Mouse (Mus musculus) splenic B cell, adult 2 months (primary cell): ENCODE measurements around the gene Olfr212.

Source experiments
- DNase-seq: peaks from one replicate; pipeline ENCODE4 v3.0.0-alpha.2; 2011; ENCODE audit warnings: low read depth, low spot score
- H3K27me3 ChIP-seq: 2 replicates; pipeline ENCODE4 v1.6.1; 2012; ENCODE audit warnings: mild to moderate bottlenecking, low read length, moderate library complexity, mixed read lengths; ENCODE audit not compliant: control insufficient read depth, poor library complexity, insufficient read depth, severe bottlenecking
- H3K36me3 ChIP-seq: 2 replicates; pipeline ENCODE4 v1.6.1; 2012; ENCODE audit warnings: mild to moderate bottlenecking, low read length, moderate library complexity, mixed read lengths; ENCODE audit not compliant: control insufficient read depth, poor library complexity, insufficient read depth, severe bottlenecking

The Olfr212 gene

DNA sequence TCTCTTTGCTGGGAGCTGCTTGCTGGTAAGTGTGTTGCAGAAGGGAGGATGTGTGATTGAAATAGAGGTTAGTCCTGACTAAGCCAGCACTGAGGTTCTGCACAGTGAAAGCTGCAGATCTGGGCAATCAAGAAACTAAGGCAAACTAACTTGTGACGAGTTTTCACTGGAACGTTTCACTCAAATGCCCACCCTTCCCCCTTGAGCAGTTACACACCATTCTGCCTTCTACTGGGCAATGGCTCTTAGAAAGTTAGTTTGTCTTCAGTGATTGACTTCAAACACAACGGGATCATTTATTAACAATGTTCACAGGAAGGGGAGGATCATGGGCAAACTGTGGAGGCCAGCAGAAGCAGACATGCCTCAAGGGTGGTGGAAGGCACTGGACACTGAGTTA lies 48.6 kb downstream of the Olfr212 start:
- no peaks in the 10 kb centered on the region for H3K36me3 ChIP-seq
- no peaks in the 10 kb centered on the region for H3K27me3 ChIP-seq
- DNase-seq = no peak
